Mouse (Mus musculus) megakaryocyte, embryonic 14.5 days (primary cell): ENCODE results near the gene Ppp1r9b.
"Not testable (repeated sequence)": the region's sequence is repeated elsewhere in the genome, so short reads cannot be mapped to it uniquely, and the experiment has no call there.

Experiments used
- FLI1 ChIP-seq: IDR thresholded peaks from 2 replicates; pipeline ENCODE4 v1.6.1; 2012; ENCODE audit warnings: low read length, inconsistent platforms, mixed read lengths
- GATA1 ChIP-seq: IDR thresholded peaks from 3 replicates; pipeline ENCODE4 v1.6.1; 2012; ENCODE audit warnings: mixed read lengths, low read length, inconsistent platforms, borderline replicate concordance

- TF ChIP-seq GATA1, FLI1: not testable (repeated sequence)
Measured at GRCm38 (mm10) chr11:94969709-94970108, 21.1 kb upstream of the Ppp1r9b start.
